Mouse (Mus musculus) retina, postnatal 1 day (tissue): ENCODE results near the gene Gnl1.
"Not testable (repeated sequence)": the region's sequence is repeated elsewhere in the genome, so short reads cannot be mapped to it uniquely, and the experiment has no call there.

Experiments
- DNase-seq: peaks from one replicate; pipeline ENCODE4 v3.0.0-alpha.2; 2012

Gene Gnl1

DNA sequence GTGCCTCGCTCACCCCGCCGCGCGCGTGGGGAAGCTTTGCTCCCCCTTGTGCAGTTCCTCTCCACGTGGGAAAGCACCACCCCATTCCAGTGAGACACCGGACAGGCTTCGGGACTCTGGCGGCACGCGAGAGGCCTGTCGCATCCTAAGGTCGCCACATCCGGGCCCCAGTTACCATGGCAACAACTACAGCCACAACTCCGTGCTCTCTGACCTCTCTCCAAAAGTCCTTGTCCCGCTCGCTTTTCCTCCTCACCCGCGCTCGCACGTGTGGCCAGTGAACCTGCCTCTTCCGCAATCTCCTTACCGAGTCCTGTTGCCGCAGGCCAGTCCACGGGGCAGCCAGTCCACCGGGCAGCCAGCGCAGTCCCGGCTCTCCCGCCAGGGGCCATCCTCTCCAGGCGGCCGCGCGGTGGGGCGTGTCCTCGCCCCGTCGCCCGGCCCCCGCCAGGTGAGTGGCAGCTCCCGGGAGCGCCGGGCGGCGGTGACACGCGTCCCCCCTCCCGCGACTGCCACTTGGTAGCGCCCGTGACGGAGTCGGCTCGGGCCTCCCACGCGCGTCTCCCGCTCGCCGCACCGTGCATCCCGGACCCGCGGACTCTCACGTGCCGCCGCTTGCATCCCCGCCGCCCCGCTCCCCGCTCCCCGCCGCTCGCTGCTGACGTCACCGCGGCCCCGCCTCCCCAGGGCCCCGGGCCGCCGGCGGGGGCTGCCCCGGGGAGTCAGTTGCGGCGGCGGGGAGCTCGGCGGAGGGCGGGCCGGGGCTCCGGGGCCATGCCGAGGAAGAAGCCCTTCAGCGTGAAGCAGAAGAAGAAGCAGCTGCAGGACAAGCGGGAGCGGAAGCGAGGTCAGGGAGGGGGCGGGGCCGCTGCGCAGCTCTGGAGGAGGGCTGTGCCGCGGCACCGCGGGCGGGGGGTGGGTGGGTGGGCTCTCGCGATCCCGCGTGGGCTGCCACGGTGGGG is at the start of gene Gnl1, which contains the start of gene Prr3:
Gnl1 (plus strand) TSS at position 451 of the 962 bp plus-strand sequence.
Prr3 (minus strand) TSS at position 836 of the 962 bp plus-strand sequence.
- DNase-seq: peak; percentile 96

- DNase-seq: no peak
Measured at GRCm38 (mm10) chr17:35930627-35931026, 49.0 kb upstream of the Gnl1 start.

DNA sequence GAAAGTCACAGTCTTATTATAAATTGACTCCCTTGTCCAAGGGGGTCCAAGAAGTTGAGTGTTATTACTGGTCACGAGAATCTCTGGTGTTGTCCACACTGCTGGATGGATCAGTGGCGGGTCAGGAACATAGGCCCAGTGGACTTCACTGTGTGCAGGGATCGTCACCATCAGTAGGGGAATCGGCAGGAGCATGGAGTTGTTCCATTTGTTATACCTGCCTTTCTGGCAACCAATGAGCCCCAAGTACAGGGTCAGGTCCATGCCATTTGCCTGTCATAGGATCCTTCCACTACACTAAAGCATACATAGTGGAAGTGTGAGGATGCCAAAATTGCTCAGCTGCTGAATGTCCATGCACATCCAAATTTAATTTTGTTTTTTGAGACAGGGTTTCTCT is 47.0 kb upstream of the Gnl1 start:
- no peak for DNase-seq

- not testable (repeated sequence) for DNase-seq
Measured at GRCm38 (mm10) chr17:35935763-35936162, 43.9 kb upstream of the Gnl1 start.

- DNase-seq: peak; percentile 76
Measured at GRCm38 (mm10) chr17:35937700-35938348, 41.8 kb upstream of the Gnl1 start.

- no peak for DNase-seq
Measured at GRCm38 (mm10) chr17:35939108-35939507, 40.5 kb upstream of the Gnl1 start.

DNA sequence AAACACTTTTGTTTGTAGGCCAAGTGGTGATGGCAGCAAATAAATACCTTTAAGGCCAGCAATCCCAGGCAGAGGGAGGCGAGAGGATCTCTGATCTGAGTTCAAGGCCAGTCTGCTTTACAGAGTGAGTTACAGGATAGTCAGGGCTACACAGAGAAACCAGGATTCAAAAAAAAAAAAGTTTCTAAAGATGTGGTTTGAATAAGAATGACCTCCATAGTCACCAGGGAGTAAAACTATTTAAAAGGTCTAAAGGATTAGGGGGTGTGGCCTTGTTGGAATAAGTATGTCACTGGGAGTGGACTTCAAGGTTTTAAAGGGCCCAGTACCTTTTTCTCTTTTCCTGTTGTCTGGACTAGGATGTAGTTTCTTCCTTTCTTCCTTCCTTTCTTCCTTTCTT is 39.7 kb upstream of the Gnl1 start:
- DNase-seq: no peak

DNA sequence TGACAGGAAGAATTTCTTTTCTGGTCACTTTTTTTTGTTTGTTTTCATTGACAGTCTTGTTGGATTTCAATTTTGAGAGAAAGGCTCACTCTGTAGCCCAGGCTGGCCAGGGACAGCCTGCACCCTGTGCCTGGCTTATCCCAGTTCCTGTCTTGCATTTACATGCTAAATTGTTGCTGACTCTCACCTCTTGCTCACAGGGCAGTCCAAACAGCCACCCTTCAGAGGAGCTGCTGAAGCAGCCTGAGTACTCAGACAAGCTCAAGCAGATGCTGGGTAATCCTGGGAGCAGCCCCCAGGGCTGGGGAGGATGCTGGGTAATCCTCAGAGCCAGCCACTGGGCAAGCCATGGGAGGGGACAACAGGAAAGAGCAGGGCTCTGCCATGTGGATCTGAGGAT is 28.7 kb upstream of the Gnl1 start:
- DNase-seq: peak; percentile 46

DNA sequence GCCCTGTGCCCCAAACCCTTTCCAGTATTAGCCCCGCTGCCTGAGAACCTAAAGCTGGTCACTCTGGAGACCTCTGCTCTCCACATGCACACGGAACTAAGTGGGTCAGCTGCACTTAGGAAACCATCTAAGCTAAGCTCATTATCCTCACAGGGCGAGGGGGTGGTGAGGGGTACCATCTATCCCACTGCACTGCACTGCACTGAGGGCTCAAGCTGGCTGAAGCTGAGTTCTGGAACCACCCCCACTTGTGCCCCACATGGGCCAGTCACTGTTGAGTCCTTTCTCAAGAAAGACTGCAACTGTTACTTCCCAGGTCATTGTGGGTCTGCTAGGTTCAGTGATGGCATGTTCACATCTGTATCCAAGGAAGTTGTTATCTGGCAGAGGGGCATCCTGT is 27.1 kb upstream of the Gnl1 start:
- DNase-seq: not testable (repeated sequence)

GRCm38 (mm10) chr17:35954665-35955064 is 25.0 kb upstream of the Gnl1 start:
- no peak for DNase-seq

DNA sequence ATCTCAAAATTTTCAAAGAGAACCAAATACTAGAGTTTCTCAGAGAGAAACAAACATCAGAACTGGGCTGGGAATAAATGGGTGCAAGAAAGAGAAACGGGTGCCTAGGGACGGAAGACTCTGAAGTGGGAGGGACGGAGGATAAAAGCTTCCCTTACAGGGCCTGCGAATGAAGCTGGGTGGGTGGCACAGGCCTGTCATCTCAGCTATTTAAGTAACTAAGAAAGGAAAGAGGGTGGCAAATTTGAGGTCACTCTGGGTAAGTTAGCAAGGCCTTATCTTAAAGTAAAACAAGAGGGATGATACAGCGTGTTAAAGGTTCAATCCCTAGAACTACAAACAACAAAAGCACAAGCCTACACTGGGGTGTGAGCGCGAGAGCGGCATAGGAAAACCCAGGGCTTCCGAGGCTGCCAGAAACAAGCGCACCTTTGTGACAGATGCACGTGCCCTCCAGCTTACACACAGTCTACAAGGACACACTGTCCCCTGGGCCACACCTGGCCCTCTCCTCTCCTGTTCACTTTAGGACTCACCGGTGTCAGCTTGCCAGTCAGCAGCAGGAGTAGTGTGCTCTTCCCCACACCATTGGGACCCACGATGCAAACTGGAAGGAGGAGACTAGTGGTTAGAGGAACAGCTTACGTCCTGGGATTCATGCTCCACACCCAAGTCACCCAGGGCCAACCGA is 21.0 kb upstream of the Gnl1 start:
- no peak for DNase-seq

GRCm38 (mm10) chr17:35963279-35963678 is 16.4 kb upstream of the Gnl1 start:
- no peak for DNase-seq

GRCm38 (mm10) chr17:35967621-35968020 is 12.0 kb upstream of the Gnl1 start:
- DNase-seq: no peak

- DNase-seq: peak; percentile 97
Measured at GRCm38 (mm10) chr17:35969418-35970389, 9.9 kb upstream of the Gnl1 start, which contains the start of gene Abcf1. Gene Abcf1 (minus strand): TSS chr17:35969761.

DNA sequence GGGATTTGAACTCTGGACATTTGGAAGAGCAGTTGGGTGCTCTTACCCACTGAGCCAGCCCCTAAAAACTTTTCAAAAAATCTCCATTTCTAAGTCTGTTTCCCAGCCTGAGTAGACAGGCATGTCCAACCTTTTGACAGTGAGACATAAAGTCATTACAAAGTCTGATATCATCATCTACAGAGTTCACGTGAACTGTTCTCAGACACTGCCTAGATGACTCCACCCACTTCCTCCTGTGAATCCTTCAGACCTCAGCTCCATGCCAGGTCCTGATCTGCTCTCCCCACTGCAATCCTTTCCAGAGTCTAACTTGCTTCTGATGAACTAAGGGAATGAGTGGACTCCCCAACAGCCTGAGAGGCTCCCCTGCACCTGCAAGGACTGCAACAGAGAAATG is 7.5 kb upstream of the Gnl1 start:
- no peak for DNase-seq

DNA sequence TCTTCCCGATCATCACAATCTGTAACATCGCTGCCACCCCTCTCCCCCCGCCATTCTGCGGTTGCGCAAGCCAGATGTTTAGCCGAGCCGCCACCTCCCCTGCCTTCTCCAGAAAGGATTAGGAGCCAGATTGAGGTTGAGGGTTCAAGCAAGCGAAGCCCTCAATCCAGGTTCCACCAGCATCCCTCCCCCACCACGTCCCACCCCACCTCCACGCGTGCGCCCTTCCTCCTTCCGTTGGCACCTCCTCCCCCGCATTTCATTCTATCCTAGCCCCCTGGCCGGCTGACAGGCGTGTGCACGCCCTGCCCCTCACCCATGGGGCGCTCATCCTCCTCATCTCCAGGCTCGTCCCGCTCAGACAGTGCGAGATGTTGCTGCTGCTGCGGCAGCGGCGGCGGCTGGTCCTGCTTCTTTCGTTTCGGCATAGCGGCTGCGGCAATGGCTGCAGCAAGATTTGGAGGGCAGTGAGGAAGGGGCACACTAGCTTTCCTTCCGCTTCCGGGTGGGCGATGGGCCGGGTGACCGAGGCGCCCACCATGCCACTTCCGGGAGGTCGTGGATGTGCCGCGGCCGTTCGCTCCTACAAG is 745 bp upstream of the Gnl1 start:
- DNase-seq: peak; percentile 95

DNA sequence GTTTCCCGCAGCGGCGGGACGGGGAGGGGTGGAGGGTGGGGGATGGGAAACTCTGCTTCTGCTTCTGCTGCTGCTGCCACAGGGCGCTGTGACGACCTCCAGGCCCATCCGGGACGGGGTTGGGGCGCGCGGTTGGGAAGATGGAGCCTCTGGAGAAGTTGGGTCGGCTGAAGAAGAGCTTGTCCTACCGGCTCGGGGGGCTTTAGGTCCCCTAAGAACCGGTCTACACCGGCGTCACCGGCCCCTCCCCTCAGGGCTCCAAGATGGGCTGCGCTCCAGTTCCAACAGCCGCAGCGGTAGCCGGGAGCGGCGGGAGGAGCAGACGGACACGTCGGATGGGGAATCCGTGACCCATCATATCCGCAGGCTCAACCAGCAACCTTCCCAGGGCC is 708 bp downstream of the Gnl1 start:
- no peak for DNase-seq

DNA sequence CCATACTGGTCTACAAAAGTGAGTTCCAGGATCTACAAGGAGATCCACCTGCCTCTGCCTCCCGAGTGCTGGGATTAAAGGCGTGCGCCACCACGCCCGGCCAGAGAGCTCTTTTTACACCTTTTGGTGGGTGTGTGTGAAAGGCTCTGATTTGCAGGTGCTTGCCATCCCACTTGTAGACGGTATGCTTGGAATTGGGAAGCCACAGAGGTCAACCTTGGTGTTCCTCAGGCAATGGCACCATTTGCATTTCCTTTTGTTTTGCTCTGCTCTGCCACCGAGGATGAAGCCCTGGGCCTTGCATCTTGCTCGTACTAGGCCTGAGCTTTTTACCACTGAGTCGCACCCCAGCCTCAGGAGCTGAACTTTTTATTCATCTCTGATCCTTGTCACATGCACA is 2.1 kb downstream of the Gnl1 start:
- DNase-seq: no peak

- DNase-seq: peak; percentile 10
Measured at GRCm38 (mm10) chr17:35991781-35992180, 12.1 kb downstream of the Gnl1 start.

GRCm38 (mm10) chr17:35993675-35994074 is 14.0 kb downstream of the Gnl1 start:
- peak; percentile 87 for DNase-seq

- DNase-seq: peak; percentile 90
Measured at GRCm38 (mm10) chr17:35994175-35994878, 14.7 kb downstream of the Gnl1 start.
